In the genomic region with DNA sequence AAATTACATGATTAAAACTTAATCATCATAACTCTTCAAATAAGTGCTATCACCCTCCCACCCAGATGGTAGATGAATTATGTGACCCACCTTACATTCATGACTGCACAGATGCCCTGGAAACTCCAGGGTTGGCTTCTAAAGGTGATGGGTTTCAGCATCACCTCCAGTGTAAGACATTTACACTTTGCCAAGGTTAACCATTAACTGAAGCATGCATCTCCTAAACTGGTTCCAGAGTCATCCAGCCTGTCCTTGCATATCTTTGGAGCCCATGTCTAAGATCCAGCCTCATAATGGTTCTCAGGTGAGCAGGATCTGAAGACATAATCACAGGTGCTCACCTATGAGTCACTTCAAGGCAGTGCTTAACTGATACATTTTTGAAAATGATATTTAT, we compare ENCODE assay signal across 17 mouse cellular contexts.
A peak's percentile ranks its signal among the peaks of the same experiment; 100 is the strongest.
DNase-seq lines count a peak whose midpoint lies in the region; ATAC-seq and TF ChIP-seq lines count a peak whose summit lies in the region.
"Had no signal": no experiment of that assay in that cellular context is flagged by ENCODE, and none has a peak within 500 bp of the region (broad histone marks: within the 10 kb centered on the region; RNA-seq: fewer than 3 reads in every experiment).

No protein-coding gene starts in this region.

- TF ChIP-seq CTCF in hindbrain, postnatal 0 days (IDR thresholded peaks at IDR 0.05; ENCODE audit: low read depth) = no peak

- no peak overlapping the region for H3K27ac ChIP-seq in liver, embryonic 12.5 days
- no peak overlapping the region for H3K27ac ChIP-seq in hindbrain, postnatal 0 days
- no peak overlapping the region for H3K27ac ChIP-seq in neural tube, embryonic 15.5 days (replicated peaks)
- H3K27ac ChIP-seq: embryonic facial prominence, embryonic 12.5 days; forebrain, embryonic 13.5 days; limb, embryonic 12.5 days had no signal

- ATAC-seq in liver, embryonic 12.5 days = 0 out of 2 replicates have a peak, but pooled peaks have one; percentile 22
- ATAC-seq in hindbrain, postnatal 0 days = peak; percentile 61; the same call in 1 of the 2 replicates
- ATAC-seq in neural tube, embryonic 15.5 days (ENCODE audit: low FRiP score) = peak; percentile 46; the same call in 1 of the 2 replicates
- ATAC-seq: forebrain, embryonic 13.5 days had no signal

- H3K9me3 ChIP-seq in liver, embryonic 12.5 days (replicated peaks) = peaks cover 18% of the 10 kb centered on the region
- peaks cover 36% of the 10 kb centered on the region for H3K9me3 ChIP-seq in hindbrain, postnatal 0 days (ENCODE audit: low read length)
- H3K9me3 ChIP-seq in neural tube, embryonic 15.5 days (replicated peaks) = peaks cover 32% of the 10 kb centered on the region

- no peak overlapping the region for H3K4me3 ChIP-seq in liver, embryonic 12.5 days
- no peak overlapping the region for H3K4me3 ChIP-seq in hindbrain, postnatal 0 days (ENCODE audit: low read length)
- no peak overlapping the region for H3K4me3 ChIP-seq in neural tube, embryonic 15.5 days (replicated peaks)
- H3K4me3 ChIP-seq: embryonic facial prominence, embryonic 12.5 days; forebrain, embryonic 13.5 days; limb, embryonic 12.5 days had no signal

- peak; percentile 85 for DNase-seq in heart, adult 11 months
- no peak for DNase-seq in heart, adult 9 months (ENCODE audit: low spot score in 2 of 2)
- DNase-seq in liver = no peak
- no peak for DNase-seq in hindbrain, postnatal 0 days (ENCODE audit: low spot score)
- DNase-seq in gastrocnemius, adult 8-10 months (ENCODE audit: low spot score in 2 of 2) = no peak
- DNase-seq in MN1 (ENCODE audit: low spot score) = no peak
- DNase-seq: adrenal gland, adult 8-10 months; cerebellum, postnatal 10 days; gastrocnemius, postnatal 10 days; kidney, postnatal 4 days; lung, postnatal 10 days; midbrain, embryonic 14.5 days had no signal

- no peak overlapping the region for H3K9ac ChIP-seq in liver, embryonic 12.5 days
- no peak overlapping the region for H3K9ac ChIP-seq in hindbrain, postnatal 0 days (replicated peaks; ENCODE audit: low read length)
- no peak overlapping the region for H3K9ac ChIP-seq in neural tube, embryonic 15.5 days (replicated peaks)
- H3K9ac ChIP-seq: embryonic facial prominence, embryonic 12.5 days; forebrain, embryonic 13.5 days; limb, embryonic 12.5 days had no signal

- no peaks in the 10 kb centered on the region for H3K4me1 ChIP-seq in liver, embryonic 12.5 days
- no peaks in the 10 kb centered on the region for H3K4me1 ChIP-seq in hindbrain, postnatal 0 days (ENCODE audit: insufficient read depth, low read length)
- H3K4me1 ChIP-seq in neural tube, embryonic 15.5 days = no peaks in the 10 kb centered on the region
- H3K4me1 ChIP-seq: embryonic facial prominence, embryonic 12.5 days; forebrain, embryonic 13.5 days; limb, embryonic 12.5 days had no signal

- H3K36me3 ChIP-seq in liver, embryonic 12.5 days = no peaks in the 10 kb centered on the region
- no peaks in the 10 kb centered on the region for H3K36me3 ChIP-seq in hindbrain, postnatal 0 days (ENCODE audit: insufficient read depth, low read length)
- H3K36me3 ChIP-seq in neural tube, embryonic 15.5 days = no peaks in the 10 kb centered on the region
- H3K36me3 ChIP-seq: embryonic facial prominence, embryonic 12.5 days; limb, embryonic 12.5 days had no signal

- H3K27me3 ChIP-seq in liver, embryonic 12.5 days (replicated peaks) = no peaks in the 10 kb centered on the region
- H3K27me3 ChIP-seq in hindbrain, postnatal 0 days (ENCODE audit: insufficient read depth, low read length) = no peaks in the 10 kb centered on the region
- no peaks in the 10 kb centered on the region for H3K27me3 ChIP-seq in neural tube, embryonic 15.5 days (replicated peaks)
- H3K27me3 ChIP-seq: embryonic facial prominence, embryonic 12.5 days; forebrain, embryonic 13.5 days; limb, embryonic 12.5 days had no signal

- H3K4me2 ChIP-seq in liver, embryonic 12.5 days = no peak overlapping the region
- no peak overlapping the region for H3K4me2 ChIP-seq in hindbrain, postnatal 0 days (ENCODE audit: low read depth, low read length)
- H3K4me2 ChIP-seq in neural tube, embryonic 15.5 days = no peak overlapping the region
- H3K4me2 ChIP-seq: embryonic facial prominence, embryonic 12.5 days; forebrain, embryonic 13.5 days; limb, embryonic 12.5 days had no signal
